In the genomic region with DNA sequence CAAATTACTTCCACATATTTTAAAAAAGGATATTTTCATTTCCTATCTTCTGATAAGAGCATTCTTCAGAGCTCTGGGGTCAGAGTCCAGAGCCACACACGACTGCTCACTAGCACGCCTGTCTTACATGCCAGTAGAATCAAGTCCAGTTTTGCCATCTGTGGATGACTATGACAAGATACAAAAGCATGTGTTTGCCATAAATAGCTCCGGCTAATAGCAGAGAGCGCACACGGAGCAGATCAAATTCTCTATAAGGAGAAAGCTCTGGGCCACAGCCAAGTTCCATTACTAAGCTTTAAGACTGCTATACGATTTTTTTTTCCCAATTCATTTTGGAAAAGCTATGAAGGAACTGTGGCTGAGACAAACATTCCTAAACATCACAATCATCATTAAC, we compare ENCODE assay signal across 10 mouse cellular contexts. TPM values are rescaled to one million over a fixed set of nuclear protein-coding genes. Genes with fewer than 3 reads are reported as not detected.
DNase-seq lines count a peak whose midpoint lies in the region; ATAC-seq and TF ChIP-seq lines count a peak whose summit lies in the region.
"Had no signal": no experiment of that assay in that cellular context is flagged by ENCODE, and none has a peak within 500 bp of the region (broad histone marks: within the 10 kb centered on the region; RNA-seq: fewer than 3 reads in every experiment).

No protein-coding gene starts in this region.

- intact Hi-C loops in left cerebral cortex, postnatal 25 days (cut with DNase I): no loop called here
- intact Hi-C loops in left cerebral cortex, postnatal 4 days (cut with DNase I): no loop called here

- H3K4me1 ChIP-seq in forebrain, embryonic 15.5 days: peaks cover 23% of the 10 kb centered on the region
- H3K4me1 ChIP-seq in forebrain, embryonic 10.5 days: peaks cover 22% of the 10 kb centered on the region
- H3K4me1 ChIP-seq in embryonic fibroblast, embryonic 13.5 days (ENCODE audit: control insufficient read depth, insufficient read depth, low read length): no peaks in the 10 kb centered on the region; the same call in 1 of the 2 replicates
- H3K4me1 ChIP-seq in liver, embryonic 11.5 days (replicated peaks; ENCODE audit: control insufficient read depth, insufficient read depth, low read length): peaks cover 2% of the 10 kb centered on the region; the same call in 1 of the 2 replicates

- H3K4me2 ChIP-seq in forebrain, embryonic 15.5 days (replicated peaks): peak overlapping the region; percentile 33
- no peak overlapping the region for H3K4me2 ChIP-seq in liver, embryonic 11.5 days

- TF ChIP-seq CTCF in embryonic fibroblast, embryonic 13.5 days (IDR thresholded peaks at IDR 0.05; ENCODE audit: borderline replicate concordance, insufficient read depth, low read length): no peak

- TF ChIP-seq POLR2A in embryonic fibroblast, embryonic 13.5 days (IDR thresholded peaks at IDR 0.05; ENCODE audit: low read depth, low read length): no peak

- peaks cover 17% of the 10 kb centered on the region for H3K36me3 ChIP-seq in forebrain, embryonic 15.5 days
- peaks cover 63% of the 10 kb centered on the region for H3K36me3 ChIP-seq in forebrain, embryonic 10.5 days (replicated peaks)
- peaks cover 4% of the 10 kb centered on the region; the same call in 1 of the 2 replicates for H3K36me3 ChIP-seq in liver, embryonic 11.5 days (ENCODE audit: control insufficient read depth, insufficient read depth, low read length)

- peak overlapping the region; percentile 22 for H3K4me3 ChIP-seq in forebrain, embryonic 15.5 days
- no peak overlapping the region for H3K4me3 ChIP-seq in forebrain, embryonic 10.5 days
- H3K4me3 ChIP-seq in embryonic fibroblast, embryonic 13.5 days (ENCODE audit: insufficient read depth, low read length): no peak overlapping the region
- H3K4me3 ChIP-seq in liver, embryonic 11.5 days (ENCODE audit: low read depth, low read length): no peak overlapping the region

- no peak for ATAC-seq in forebrain, embryonic 15.5 days (replicated peaks)
- no peak for ATAC-seq in liver, embryonic 11.5 days (replicated peaks; ENCODE audit: low FRiP score)

- no peak for DNase-seq in forebrain, embryonic 10.5 days (ENCODE audit: extremely low spot score, low spot score)
- peak; percentile 23 to 29 for DNase-seq in left cerebral cortex, postnatal 25 days (ENCODE audit: low spot score in 2 of 2)
- no peak for DNase-seq in left cerebral cortex, postnatal 4 days
- peak; percentile 27 to 45 for DNase-seq in right cerebral cortex, adult 2 months (ENCODE audit: low spot score in 2 of 2)
- no peak for DNase-seq in retina, embryonic 14.5 days (ENCODE audit: low spot score)
- DNase-seq in liver, embryonic 11.5 days (ENCODE audit: low spot score): no peak
- DNase-seq: kidney, postnatal 4 days had no signal

- WGBS in forebrain, embryonic 15.5 days: 44% methylated on average over 6 of the region's 6 CpGs
- 92% methylated on average over 6 of the region's 6 CpGs for WGBS in forebrain, embryonic 10.5 days
- WGBS in liver, embryonic 11.5 days: 76% methylated on average over 6 of the region's 6 CpGs

- peak overlapping the region; percentile 19; the same call in 1 of the 2 replicates for H3K9ac ChIP-seq in forebrain, embryonic 15.5 days (replicated peaks)
- H3K9ac ChIP-seq in liver, embryonic 11.5 days (ENCODE audit: low read depth, low read length): no peak overlapping the region

- no peaks in the 10 kb centered on the region for H3K27me3 ChIP-seq in forebrain, embryonic 15.5 days
- H3K27me3 ChIP-seq in forebrain, embryonic 10.5 days (ENCODE audit: poor library complexity, severe bottlenecking): no peaks in the 10 kb centered on the region
- H3K27me3 ChIP-seq in liver, embryonic 11.5 days (replicated peaks; ENCODE audit: control insufficient read depth, insufficient read depth, low read length): no peaks in the 10 kb centered on the region

- H3K9me3 ChIP-seq in forebrain, embryonic 15.5 days: no peaks in the 10 kb centered on the region
- no peaks in the 10 kb centered on the region for H3K9me3 ChIP-seq in forebrain, embryonic 10.5 days
- no peaks in the 10 kb centered on the region for H3K9me3 ChIP-seq in liver, embryonic 11.5 days (ENCODE audit: control insufficient read depth, low read length)

- H3K27ac ChIP-seq in forebrain, embryonic 15.5 days (replicated peaks): 0 out of 2 replicates have a peak overlapping the region, but pooled peaks have one; percentile 34
- H3K27ac ChIP-seq in forebrain, embryonic 10.5 days: no peak overlapping the region
- H3K27ac ChIP-seq in embryonic fibroblast, embryonic 13.5 days (ENCODE audit: insufficient read depth, low read length): 0 out of 2 replicates have a peak overlapping the region, but pooled peaks have one; percentile 16
- no peak overlapping the region for H3K27ac ChIP-seq in liver, embryonic 11.5 days (ENCODE audit: low read depth, low read length)
- H3K27ac ChIP-seq: macrophage had no signal

RNA-seq across cellular contexts. Expression of gene Cfl2, which starts 3.1 kb away (rescaled TPM):
- 320 and 350 TPM in 2 replicates for polyA plus RNA-seq in forebrain, embryonic 15.5 days (2015; fragmentation: Nextera tagmentation; extraction: Ambion mirVana)
- 198 and 200 TPM in 2 replicates for polyA plus RNA-seq in forebrain, embryonic 10.5 days (2016; fragmentation: Nextera tagmentation; extraction: Ambion mirVana)
- total RNA-seq in left cerebral cortex, postnatal 25 days (2021): 100 to 1,000 TPM; 111 to 116 TPM
- 100 to 1,000 TPM; 229 to 245 TPM for total RNA-seq in left cerebral cortex, postnatal 4 days (2021)
- polyA plus RNA-seq in embryonic fibroblast, embryonic 13.5 days (2011; ENCODE audit: insufficient read length, low read depth, missing spikeins): 218 and 247 TPM in 2 replicates
- polyA plus RNA-seq in liver, embryonic 11.5 days (2014; fragmentation: Nextera tagmentation; extraction: Ambion mirVana): 87.3 TPM in 2 replicates

Comparison
In these comparisons a context has a peak if more than half of its experiments do, and no peak if none do; other contexts are left out.
1. H3K27ac ChIP-seq: peak in forebrain, embryonic 15.5 days (single experiment) and embryonic fibroblast, embryonic 13.5 days (single experiment); none in forebrain, embryonic 10.5 days (single experiment) and liver, embryonic 11.5 days (single experiment).
2. DNase-seq: peak in left cerebral cortex, postnatal 25 days (2 of 2) and right cerebral cortex, adult 2 months (2 of 2); none in forebrain, embryonic 10.5 days (single experiment), left cerebral cortex, postnatal 4 days (single experiment), retina, embryonic 14.5 days (single experiment) and liver, embryonic 11.5 days (single experiment).